Mouse (Mus musculus) cortical plate, adult 2 months (tissue): ENCODE measurements around the gene Olfr1378. TPM values are rescaled to one million over a fixed set of nuclear protein-coding genes. Genes with fewer than 3 reads are reported as not detected.

Experiments used
- H3K27ac ChIP-seq: fragments of 200-500 bp; 2 replicates; pipeline ENCODE4 v1.5.1; 2012; ENCODE audit warnings: low read length, control low read depth, inconsistent platforms; ENCODE audit not compliant: insufficient read depth
- H3K4me1 ChIP-seq: fragments of 200-500 bp; 2 replicates; pipeline ENCODE4 v1.6.1; 2011; ENCODE audit warnings: low read length; ENCODE audit not compliant: control insufficient read depth, insufficient read depth
- H3K4me3 ChIP-seq: fragments of 200-500 bp; 2 replicates; pipeline ENCODE4 v1.5.1; 2011; ENCODE audit warnings: mild to moderate bottlenecking, low read length, control low read depth; ENCODE audit not compliant: insufficient read depth
- CTCF ChIP-seq: fragments of 200-500 bp; IDR thresholded peaks from 2 replicates; pipeline ENCODE4 v1.5.1; 2011; ENCODE audit warnings: mild to moderate bottlenecking, control low read depth, low read length; ENCODE audit not compliant: insufficient read depth; ENCODE audit errors: extremely low read depth
- POLR2A ChIP-seq: fragments of 200-500 bp; IDR thresholded peaks from 2 replicates; pipeline ENCODE4 v1.6.1; 2011; ENCODE audit warnings: mild to moderate bottlenecking, low read length, control low read depth; ENCODE audit not compliant: insufficient read depth; ENCODE audit errors: extremely low read depth
- polyA plus RNA-seq: library from polyadenylated mRNA; depleted of rRNA; stranded (reverse); fragments of >200 nt; gene quantifications from 2 replicates; pipeline ENCODE4 v1.2.3, GENCODE M21; 2012; rRNA removed

Olfr1378 gene
- polyA plus RNA-seq, 1 experiment, result not detected

- TF ChIP-seq CTCF (no peak), POLR2A (no peak)
- H3K4me3 ChIP-seq, result no peak within 1 kb of the TSS
- no peaks in the 10 kb centered on the region for H3K4me1 ChIP-seq
- H3K27ac ChIP-seq, result no peak within 1 kb of the TSS
These were observed 12.7 kb upstream of the Olfr1378 start, which contains the start of gene Prop1 for GRCm38 (mm10) chr11:50953665-50954064. Gene Prop1, minus strand, starts transcription at chr11:50953765.

- Histone ChIP-seq H3K4me3 (no peak overlapping the region), H3K4me1 (no peaks in the 10 kb centered on the region), H3K27ac (no peak overlapping the region)
- TF ChIP-seq POLR2A, result no peak
- TF ChIP-seq CTCF, result no peak
These were observed 1.4 kb upstream of the Olfr1378 start for GRCm38 (mm10) chr11:50964886-50965285.

- Histone ChIP-seq H3K27ac (no peak overlapping the region), H3K4me3 (no peak overlapping the region), H3K4me1 (no peaks in the 10 kb centered on the region)
- TF ChIP-seq CTCF (0 out of 2 replicates have a peak, but pooled peaks have one; percentile 13), POLR2A (no peak)
These were observed 10.9 kb downstream of the Olfr1378 start for GRCm38 (mm10) chr11:50977216-50977615.

- Histone ChIP-seq H3K27ac (no peak within 1 kb of the TSS), H3K4me1 (no peaks in the 10 kb centered on the region), H3K4me3 (no peak within 1 kb of the TSS)
- TF ChIP-seq CTCF (no peak), POLR2A (no peak)
These were observed 15.3 kb downstream of the Olfr1378 start, which contains the start of gene Olfr1377 for GRCm38 (mm10) chr11:50981667-50982066. Gene Olfr1377, plus strand, starts transcription at chr11:50981967.

GRCm38 (mm10) chr11:51003296-51003695, 37.0 kb downstream of the Olfr1378 start, which contains the start of gene Olfr51:
Gene Olfr51, plus strand, starts transcription at chr11:51003596.
- TF ChIP-seq POLR2A, result no peak
- no peak for TF ChIP-seq CTCF
- H3K4me3 ChIP-seq, result no peak within 1 kb of the TSS
- H3K4me1 ChIP-seq, result no peaks in the 10 kb centered on the region
- H3K27ac ChIP-seq, result no peak within 1 kb of the TSS

- H3K27ac ChIP-seq, result no peak overlapping the region
- TF ChIP-seq POLR2A, result no peak
- no peak for TF ChIP-seq CTCF
- no peaks in the 10 kb centered on the region for H3K4me1 ChIP-seq
- no peak overlapping the region for H3K4me3 ChIP-seq
These were observed 45.5 kb downstream of the Olfr1378 start for GRCm38 (mm10) chr11:51011821-51012220.

GRCm38 (mm10) chr11:51013936-51014335, 47.6 kb downstream of the Olfr1378 start, which contains the start of gene Olfr54:
Gene Olfr54, plus strand, starts transcription at chr11:51014236.
- TF ChIP-seq POLR2A (no peak), CTCF (no peak)
- H3K4me3 ChIP-seq, result no peak within 1 kb of the TSS
- H3K4me1 ChIP-seq, result no peaks in the 10 kb centered on the region
- no peak within 1 kb of the TSS for H3K27ac ChIP-seq

GRCm38 (mm10) chr11:51016341-51016740, 50.0 kb downstream of the Olfr1378 start:
- Histone ChIP-seq H3K4me3 (no peak overlapping the region), H3K27ac (no peak overlapping the region), H3K4me1 (no peaks in the 10 kb centered on the region)
- TF ChIP-seq CTCF, result no peak
- TF ChIP-seq POLR2A, result no peak

Other genes with a start within 250 kb of the Olfr1378 start
- gene Zfp354c, start 138.8 kb upstream of the Olfr1378 start, polyA plus RNA-seq, result 16.4 and 18.8 TPM in 2 replicates
- 1.6 TPM in 2 replicates for gene Zfp879, start 125.0 kb upstream of the Olfr1378 start, polyA plus RNA-seq
- gene Grm6, start 115.8 kb upstream of the Olfr1378 start, polyA plus RNA-seq, result not detected in 2 replicates
- gene Zfp454, start 78.9 kb upstream of the Olfr1378 start, polyA plus RNA-seq, result 5.1 and 5.6 TPM in 2 replicates
- 16.7 and 17.5 TPM in 2 replicates for gene Zfp2, start 50.4 kb upstream of the Olfr1378 start, polyA plus RNA-seq
- 2.7 and 3.3 TPM in 2 replicates for gene Zfp354b, start 34.9 kb upstream of the Olfr1378 start, polyA plus RNA-seq
- not detected in 2 replicates for gene 4933414I15Rik, start 22.8 kb upstream of the Olfr1378 start, polyA plus RNA-seq
- gene Prop1, start 12.8 kb upstream of the Olfr1378 start, polyA plus RNA-seq, result not detected in 2 replicates
- not detected in 2 replicates for gene Olfr1377, start 15.4 kb downstream of the Olfr1378 start, polyA plus RNA-seq
- not detected in 2 replicates for gene Olfr51, start 37.1 kb downstream of the Olfr1378 start, polyA plus RNA-seq
- gene Olfr54, start 47.7 kb downstream of the Olfr1378 start, polyA plus RNA-seq, result not detected in 2 replicates
- gene Olfr1375, start 81.6 kb downstream of the Olfr1378 start, polyA plus RNA-seq, result not detected in 2 replicates
- 10.0 and 10.2 TPM in 2 replicates for gene Zfp354a, start 92.7 kb downstream of the Olfr1378 start, polyA plus RNA-seq